Mouse (Mus musculus) limb, embryonic 14.5 days (tissue): ENCODE data around the gene Cbr2. TPM values are rescaled to one million over a fixed set of nuclear protein-coding genes. Genes with fewer than 3 reads are reported as not detected.
A peak's percentile ranks its signal among the peaks of the same experiment; 100 is the strongest.

Experiments
- ATAC-seq: fragments of 200-750 bp; cut with Nextera tagmentation; 2 replicates; pipeline ENCODE4 v1.8.0; 2017; ENCODE audit warnings: low read depth, moderate number of reproducible peaks, moderate TSS enrichment; ENCODE audit not compliant: low FRiP score
- DNase-seq: peaks from one replicate; pipeline ENCODE4 v3.0.0-alpha.2; 2015; ENCODE audit warnings: low spot score
- H3K27ac ChIP-seq: fragments of 300-500 bp; sonication (generic); replicated peaks from 2 replicates; pipeline ENCODE4 v1.5.1; 2014; ENCODE audit warnings: low read depth, mild to moderate bottlenecking, low read length, moderate library complexity, mixed read lengths
- H3K27me3 ChIP-seq: fragments of 300-500 bp; sonication (generic); 2 replicates; pipeline ENCODE4 v1.6.1; 2014; ENCODE audit warnings: low read length, mixed read lengths; ENCODE audit not compliant: control insufficient read depth, insufficient read depth
- H3K36me3 ChIP-seq: fragments of 300-500 bp; sonication (generic); 2 replicates; pipeline ENCODE4 v1.6.1; 2014; ENCODE audit warnings: mild to moderate bottlenecking, low read length, moderate library complexity, mixed read lengths; ENCODE audit not compliant: control insufficient read depth, insufficient read depth
- H3K4me1 ChIP-seq: fragments of 300-500 bp; sonication (generic); 2 replicates; pipeline ENCODE4 v1.6.1; 2014; ENCODE audit warnings: antibody characterized with exemption, low read length, mixed read lengths; ENCODE audit not compliant: control insufficient read depth, insufficient read depth
- H3K4me2 ChIP-seq: fragments of 300-500 bp; sonication (generic); replicated peaks from 2 replicates; pipeline ENCODE4 v1.6.1; 2014; ENCODE audit warnings: low read depth, mild to moderate bottlenecking, low read length, moderate library complexity; ENCODE audit not compliant: severe bottlenecking
- H3K4me3 ChIP-seq: fragments of 300-500 bp; sonication (generic); replicated peaks from 2 replicates; pipeline ENCODE4 v1.5.1; 2014; ENCODE audit warnings: low read length
- H3K9ac ChIP-seq: fragments of 300-500 bp; sonication (generic); 2 replicates; pipeline ENCODE4 v1.6.1; 2014; ENCODE audit warnings: mild to moderate bottlenecking, low read depth, low read length, moderate library complexity; ENCODE audit not compliant: severe bottlenecking
- H3K9me3 ChIP-seq: fragments of 300-500 bp; sonication (generic); 2 replicates; pipeline ENCODE4 v1.6.1; 2016; ENCODE audit warnings: low read length; ENCODE audit not compliant: control insufficient read depth
- POLR2A ChIP-seq: fragments of 200-500 bp; IDR thresholded peaks from 2 replicates; pipeline ENCODE4 v1.8.0; 2012; ENCODE audit warnings: inconsistent platforms, mild to moderate bottlenecking, moderate library complexity, borderline replicate concordance; ENCODE audit not compliant: insufficient read depth, insufficient read length; ENCODE audit errors: extremely low read depth
- WGBS: fragments of 180-500 bp; shearing (Covaris S2); extraction: QIAGEN DNeasy Blood & Tissue Kit; methylation state at CpG from one replicate; pipeline ENCODE4 v1.1.7; 2014; 5-methylcytosine and 5-hydroxymethylcytosine counted together
- polyA plus RNA-seq, 2 experiments: library from polyadenylated mRNA; depleted of rRNA in 1 of 2; stranded (reverse) in 1 of 2; unstranded in 1 of 2; fragments of >200 nt; fragmentation: Nextera tagmentation in 1 of 2; extraction: Ambion mirVana in 1 of 2; gene quantifications; 2 replicates each; pipeline versions ENCODE4 v1.2.1 to v1.2.3; 2012 to 2014

The Cbr2 gene
- polyA plus RNA-seq, 2 experiments = 7.3 to 11.9 TPM

DNA sequence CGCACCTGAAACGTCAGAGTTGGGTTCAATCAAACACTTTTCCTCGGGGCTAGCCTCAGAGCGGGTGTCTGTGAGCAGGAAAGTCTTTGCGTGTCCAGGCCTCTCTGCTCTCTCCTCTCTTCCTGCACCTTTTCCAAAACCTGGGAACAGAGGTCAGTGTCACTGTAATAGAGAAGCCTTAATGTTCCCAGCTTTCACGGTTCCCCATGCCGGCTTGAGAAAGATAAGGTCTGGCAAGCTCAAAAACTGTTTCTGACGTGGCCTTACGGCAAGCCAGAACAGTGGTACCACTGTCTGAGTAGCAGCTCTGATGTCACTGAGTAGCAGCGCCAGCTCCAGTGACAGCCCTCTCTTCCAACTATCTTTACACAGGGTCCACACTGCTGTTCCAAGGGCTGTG, 17.4 kb downstream of the Cbr2 start:
- TF ChIP-seq POLR2A = no peak
- DNase-seq = no peak
- Histone ChIP-seq H3K9ac (peak overlapping the region; percentile 52), H3K4me1 (peaks cover 11% of the 10 kb centered on the region; the same call in 1 of the 2 replicates), H3K4me3 (peak overlapping the region; percentile 66), H3K27ac (no peak overlapping the region), H3K27me3 (no peaks in the 10 kb centered on the region), H3K9me3 (no peaks in the 10 kb centered on the region), H3K36me3 (peaks cover 41% of the 10 kb centered on the region), H3K4me2 (peak overlapping the region; percentile 68)
- WGBS = 54% methylated on average over 10 of the region's 10 CpGs
- no peak for ATAC-seq

DNA sequence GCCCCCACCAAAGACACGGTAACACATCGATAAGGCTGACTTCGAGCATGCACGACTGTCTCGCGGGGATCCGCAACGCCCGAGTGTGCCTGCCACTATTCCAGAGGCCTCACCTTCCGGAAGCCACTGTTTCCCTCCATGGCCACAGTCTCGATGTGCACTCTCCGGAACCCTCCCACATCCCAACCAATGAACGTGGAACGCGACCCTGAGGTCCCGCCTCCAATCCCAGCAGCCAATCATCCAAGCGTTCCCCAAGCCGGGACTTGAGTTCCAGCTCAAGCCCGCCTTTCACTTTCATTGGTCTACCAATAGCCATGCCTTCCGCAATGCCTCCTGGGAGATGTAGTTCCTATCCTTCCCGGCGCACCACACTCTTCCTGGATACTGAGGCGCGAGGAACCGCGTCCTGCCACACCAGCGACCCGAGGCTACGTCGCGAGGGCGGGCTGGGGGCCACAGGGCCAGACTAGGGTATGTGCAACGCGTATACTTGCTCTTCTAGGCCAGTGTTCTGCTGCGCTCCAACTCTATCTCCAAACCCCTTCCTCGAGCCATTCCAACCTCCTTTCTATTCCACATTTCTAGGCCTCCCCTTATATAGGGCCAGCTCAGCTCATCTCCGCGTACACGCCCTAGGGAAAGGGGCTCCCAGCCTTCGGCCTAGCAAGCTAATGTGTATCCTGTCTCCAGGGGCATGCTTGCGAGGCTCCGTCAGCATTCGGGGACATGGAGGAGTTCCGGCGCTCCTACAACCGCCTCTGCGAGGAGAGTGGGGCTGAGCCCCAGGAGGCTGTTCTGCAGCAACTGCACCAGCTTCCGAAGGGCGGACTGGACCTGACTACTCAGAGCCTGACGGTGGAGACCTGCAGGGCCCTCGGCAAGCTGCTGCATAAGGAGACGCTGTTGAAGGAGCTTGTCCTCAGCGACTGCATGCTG, 18.1 kb downstream of the Cbr2 start, which contains the start of the genes Cenpx and Lrrc45:
TSS of gene Cenpx (minus strand) at position 159 of the 939 bp plus-strand sequence.
TSS of gene Lrrc45 (plus strand) at position 346 of the 939 bp plus-strand sequence.
- Histone ChIP-seq H3K9me3 (no peaks in the 10 kb centered on the region), H3K27me3 (no peaks in the 10 kb centered on the region), H3K4me3 (peak within 1 kb of the TSS; percentile 66), H3K27ac (no peak within 1 kb of the TSS; the same call in 1 of the 2 replicates), H3K4me1 (peaks cover 11% of the 10 kb centered on the region; the same call in 1 of the 2 replicates), H3K9ac (peak within 1 kb of the TSS; percentile 55), H3K36me3 (peaks cover 44% of the 10 kb centered on the region), H3K4me2 (peak within 1 kb of the TSS; percentile 98)
- DNase-seq = peak; percentile 100
- 4% methylated on average over 52 of the region's 53 CpGs for WGBS
- peak; percentile 96 for ATAC-seq
- no peak for TF ChIP-seq POLR2A

DNA sequence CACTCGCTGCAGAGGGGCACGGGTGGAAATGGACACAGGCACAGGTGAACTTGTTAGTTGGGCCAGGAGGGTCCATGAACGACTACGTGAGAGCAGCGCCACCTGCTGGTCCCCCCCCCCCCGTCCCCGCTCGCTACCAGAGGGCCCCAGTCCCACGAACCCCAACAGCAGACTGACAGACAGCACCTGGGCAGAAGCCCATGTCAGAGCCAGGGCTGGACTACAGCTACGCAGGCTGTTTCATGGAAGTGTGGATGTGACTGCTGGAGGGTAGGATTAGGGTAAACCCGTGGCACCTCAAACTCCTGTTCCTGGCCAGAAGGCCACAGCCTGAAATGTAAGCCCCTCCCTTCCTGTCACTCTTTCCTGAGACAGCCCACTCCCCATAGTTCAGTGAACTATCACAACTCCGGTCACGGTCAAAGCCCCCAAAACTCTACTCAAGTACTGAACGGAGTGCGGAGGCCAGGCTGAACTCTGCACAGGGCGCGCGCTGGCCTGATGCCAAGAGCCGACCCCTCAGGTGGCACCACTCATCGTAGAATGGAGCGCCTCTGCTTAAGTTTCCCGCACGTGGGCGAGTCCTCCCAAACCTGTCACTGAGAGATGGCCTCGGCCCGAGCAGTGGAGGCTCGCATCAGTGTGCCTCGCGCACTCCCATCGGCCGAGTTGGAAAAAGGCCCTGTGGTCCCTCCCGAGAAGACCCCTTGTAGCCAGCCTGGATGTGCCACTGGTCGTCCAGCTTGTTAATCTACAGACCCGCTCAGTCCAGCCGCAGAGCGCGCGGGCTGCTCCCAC, 18.9 kb downstream of the Cbr2 start:
- Histone ChIP-seq H3K36me3 (peaks cover 42% of the 10 kb centered on the region), H3K4me1 (peaks cover 11% of the 10 kb centered on the region; the same call in 1 of the 2 replicates), H3K27ac (no peak overlapping the region; the same call in 1 of the 2 replicates), H3K4me2 (peak overlapping the region; percentile 98), H3K9me3 (no peaks in the 10 kb centered on the region), H3K9ac (peak overlapping the region; percentile 55), H3K4me3 (peak overlapping the region; percentile 66), H3K27me3 (no peaks in the 10 kb centered on the region)
- ATAC-seq = peak; percentile 27
- DNase-seq = peak; percentile 81
- TF ChIP-seq POLR2A = no peak
- WGBS = under 1% methylated on average over 35 of the region's 38 CpGs

DNA sequence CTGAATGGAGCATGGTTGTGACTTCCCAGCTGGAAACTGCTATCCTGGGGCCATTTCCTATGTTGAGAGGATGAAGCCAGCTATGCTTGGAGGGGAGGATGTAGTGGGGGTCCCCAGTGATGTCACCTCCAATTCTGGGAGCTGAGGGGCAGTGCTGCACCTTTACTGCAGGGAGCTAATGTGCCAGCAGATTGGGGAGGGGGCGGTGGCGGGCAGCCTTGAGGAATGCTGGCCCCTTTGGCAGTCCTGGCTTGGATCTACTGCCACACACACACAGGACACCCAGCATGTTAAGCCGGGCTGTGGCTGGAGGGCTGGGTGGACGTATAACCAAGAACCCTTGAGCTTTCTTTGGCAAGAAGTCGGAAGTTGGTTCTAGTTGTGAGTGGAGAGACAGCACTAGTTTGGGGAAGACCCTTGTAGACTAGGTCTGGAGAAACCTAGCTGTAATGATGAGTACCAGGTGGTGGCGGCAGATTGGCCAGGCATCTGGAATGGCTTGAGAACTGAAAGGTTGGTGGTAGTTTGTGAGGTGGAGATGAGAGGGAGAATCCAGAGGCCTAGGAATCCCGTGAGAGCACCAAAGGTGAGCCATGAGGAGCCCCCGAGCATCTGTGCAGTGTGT, 19.8 kb downstream of the Cbr2 start:
- no peak for TF ChIP-seq POLR2A
- Histone ChIP-seq H3K9me3 (no peaks in the 10 kb centered on the region), H3K4me3 (peak overlapping the region; percentile 66; the same call in 1 of the 2 replicates), H3K27ac (no peak overlapping the region), H3K4me1 (peaks cover 14% of the 10 kb centered on the region), H3K9ac (peak overlapping the region; percentile 55; the same call in 1 of the 2 replicates), H3K36me3 (peaks cover 34% of the 10 kb centered on the region), H3K4me2 (peak overlapping the region; percentile 98), H3K27me3 (no peaks in the 10 kb centered on the region)
- DNase-seq (no peak), ATAC-seq (no peak)
- 59% methylated on average over 8 of the region's 8 CpGs for WGBS
